Mouse (Mus musculus): ENCODE data around the gene Pcyt1a.

GRCm38 (mm10) chr16:32522578-32523194 is 92.0 kb downstream of the Pcyt1a start:
- TF ChIP-seq CTCF (IDR thresholded peaks at IDR 0.05; ENCODE audit: insufficient read depth, low read depth, low read length) (no peak), POLR2A (IDR thresholded peaks at IDR 0.05; ENCODE audit: insufficient read depth, low read depth, low read length) (no peak)

All from olfactory bulb, adult 2 months (tissue).